Mouse (Mus musculus): ENCODE data around the gene Olfr1373.

GRCm38 (mm10) chr11:52115479-52115878 lies 29.8 kb downstream of the Olfr1373 start:
- TF ChIP-seq CTCF (IDR thresholded peaks at IDR 0.05; ENCODE audit: low read depth, low read length): no peak
- no peak for TF ChIP-seq GATA1 (IDR thresholded peaks at IDR 0.05; ENCODE audit: borderline replicate concordance, low read length)
- 0 out of 2 replicates have a peak, but pooled peaks have one; percentile 15 for TF ChIP-seq TAL1 (conservative IDR thresholded peaks at IDR 0.05; ENCODE audit: low read depth, low read length)
